Mouse (Mus musculus): Measurements from ENCODE around the gene Olfr1042.
"Not testable (repeated sequence)": the region's sequence is repeated elsewhere in the genome, so short reads cannot be mapped to it uniquely, and the experiment has no call there.

DNA sequence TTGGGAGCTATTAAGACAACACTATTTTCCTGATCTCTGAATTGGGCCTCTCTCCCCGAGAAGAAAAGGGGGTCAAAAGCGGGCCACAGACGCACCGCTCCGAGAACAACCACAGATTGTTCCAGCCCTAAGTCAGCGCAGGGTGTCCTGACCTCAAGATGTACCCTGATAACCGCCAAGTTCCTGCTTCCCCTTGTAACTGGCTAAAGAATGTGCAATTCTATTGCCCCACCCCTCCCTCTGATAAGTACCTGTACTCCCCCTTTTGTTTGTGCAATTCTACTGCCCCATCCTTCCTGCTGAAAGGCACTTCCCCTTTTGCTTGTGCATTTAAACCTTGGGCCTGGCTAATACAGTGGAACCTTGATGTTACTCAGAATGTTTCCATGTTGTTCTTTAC, 13.8 kb upstream of the Olfr1042 start:
- not testable (repeated sequence) for TF ChIP-seq CTCF, EP300 (IDR thresholded peaks at IDR 0.05)
